Mouse (Mus musculus) liver, postnatal 0 days (tissue): ENCODE results near the gene 1110032A03Rik.

Source experiments
- CTCF ChIP-seq: sonication (generic); IDR thresholded peaks from 2 replicates; pipeline ENCODE4 v1.5.1; 2016; ENCODE audit warnings: antibody characterized with exemption, low read depth
- EP300 ChIP-seq: IDR thresholded peaks from 2 replicates; pipeline ENCODE4 v1.6.1; 2016; ENCODE audit warnings: antibody characterized with exemption, low read depth, mild to moderate bottlenecking

GRCm38 (mm10) chr9:50756711-50757110 is 18.6 kb downstream of the 1110032A03Rik start:
- TF ChIP-seq CTCF (no peak), EP300 (no peak)
